Mouse (Mus musculus) midbrain, embryonic 11.5 days (tissue): ENCODE results near the gene Bcl2l14. TPM values are rescaled to one million over a fixed set of nuclear protein-coding genes. Genes with fewer than 3 reads are reported as not detected.

ENCODE experiments used
- ATAC-seq: fragments of 200-750 bp; cut with Nextera tagmentation; 2 replicates; pipeline ENCODE4 v1.8.0; 2017; ENCODE audit warnings: moderate TSS enrichment, moderate library complexity; ENCODE audit not compliant: low FRiP score
- DNase-seq: peaks from one replicate; pipeline ENCODE4 v3.0.0; 2015; ENCODE audit warnings: low spot score; ENCODE audit errors: missing footprints
- H3K27ac ChIP-seq: fragments of 300-500 bp; sonication (generic); 2 replicates; pipeline ENCODE4 v1.5.1; 2014; ENCODE audit warnings: low read depth, low read length
- H3K27me3 ChIP-seq: fragments of 300-500 bp; sonication (generic); 2 replicates; pipeline ENCODE4 v1.6.1; 2014; ENCODE audit warnings: mild to moderate bottlenecking, low read length, moderate library complexity, mixed read lengths; ENCODE audit not compliant: control insufficient read depth, insufficient read depth
- H3K36me3 ChIP-seq: fragments of 300-500 bp; sonication (generic); 2 replicates; pipeline ENCODE4 v1.6.1; 2014; ENCODE audit warnings: mild to moderate bottlenecking, low read length, moderate library complexity, mixed read lengths; ENCODE audit not compliant: control insufficient read depth, insufficient read depth
- H3K4me1 ChIP-seq: fragments of 300-500 bp; sonication (generic); 2 replicates; pipeline ENCODE4 v1.6.1; 2014; ENCODE audit warnings: low read length; ENCODE audit not compliant: control insufficient read depth, insufficient read depth
- H3K4me2 ChIP-seq: fragments of 300-500 bp; sonication (generic); 2 replicates; pipeline ENCODE4 v1.6.1; 2014; ENCODE audit warnings: mild to moderate bottlenecking, moderate library complexity
- H3K4me3 ChIP-seq: fragments of 300-500 bp; sonication (generic); 2 replicates; pipeline ENCODE4 v1.5.1; 2014; ENCODE audit warnings: low read depth, low read length
- H3K9ac ChIP-seq: fragments of 300-500 bp; sonication (generic); 2 replicates; pipeline ENCODE4 v1.6.1; 2014; ENCODE audit warnings: low read length
- H3K9me3 ChIP-seq: fragments of 300-500 bp; sonication (generic); 2 replicates; pipeline ENCODE4 v1.6.1; 2016; ENCODE audit warnings: low read length; ENCODE audit not compliant: control insufficient read depth
- WGBS: fragments of 180-500 bp; shearing (Covaris S2); extraction: QIAGEN DNeasy Blood & Tissue Kit; methylation state at CpG from one replicate; pipeline ENCODE4 v1.1.7; 2014; 5-methylcytosine and 5-hydroxymethylcytosine counted together
- polyA plus RNA-seq: library from polyadenylated mRNA; unstranded; fragments of >200 nt; fragmentation: Nextera tagmentation; extraction: Ambion mirVana; gene quantifications from 2 replicates; pipeline ENCODE4 v1.2.1, GENCODE M21; 2014

Bcl2l14 gene
- polyA plus RNA-seq, 1 experiment from 2014 or later = not detected

DNA sequence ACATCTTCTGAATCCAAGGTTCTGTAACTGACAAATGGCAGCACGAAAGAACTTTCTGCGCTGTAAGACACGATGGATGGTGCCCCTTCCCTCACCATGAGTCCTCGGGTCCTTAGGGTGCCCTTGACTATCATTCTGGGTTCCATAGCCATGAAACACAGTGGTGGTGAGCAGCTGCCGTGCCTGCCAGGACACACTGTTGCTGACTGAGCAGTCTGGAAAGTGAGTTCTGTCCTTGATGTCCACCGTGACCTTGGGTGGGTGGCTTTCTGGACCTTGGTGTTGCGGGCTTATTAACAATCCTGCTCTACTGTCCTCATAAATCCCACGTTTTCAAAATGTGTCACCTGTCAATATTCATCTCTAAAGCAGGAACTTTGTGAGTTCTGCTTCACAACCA lies 6.2 kb upstream of the Bcl2l14 start:
- no peaks in the 10 kb centered on the region for H3K4me1 ChIP-seq
- no peak overlapping the region for H3K27ac ChIP-seq
- no peak overlapping the region for H3K4me2 ChIP-seq
- ATAC-seq = peak; percentile 52; the same call in 1 of the 2 replicates
- no peaks in the 10 kb centered on the region for H3K27me3 ChIP-seq
- no peak overlapping the region for H3K9ac ChIP-seq
- H3K4me3 ChIP-seq = no peak overlapping the region
- WGBS = 68% methylated on average over 8 of the region's 8 CpGs
- H3K9me3 ChIP-seq = no peaks in the 10 kb centered on the region
- no peaks in the 10 kb centered on the region for H3K36me3 ChIP-seq
- peak; percentile 78 for DNase-seq

DNA sequence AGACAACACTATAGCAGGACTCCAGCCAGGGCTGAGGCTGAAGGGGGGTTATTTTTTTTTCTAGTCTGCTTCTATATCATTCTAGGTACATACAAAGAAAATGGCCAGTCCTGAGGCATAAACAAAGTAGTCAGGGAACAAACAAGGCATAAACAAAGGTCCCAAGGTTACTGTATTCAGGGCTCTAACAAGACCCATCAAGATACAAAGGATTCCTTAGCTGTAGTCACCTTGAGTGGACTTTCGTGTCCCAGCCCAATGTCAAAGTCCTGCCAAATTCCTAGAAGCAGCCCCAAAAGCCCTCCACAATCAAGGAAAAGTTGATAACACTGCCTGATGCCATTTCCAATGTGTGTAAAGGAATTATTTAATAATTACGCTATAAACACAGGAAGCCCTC lies 5.3 kb upstream of the Bcl2l14 start:
- H3K36me3 ChIP-seq = no peaks in the 10 kb centered on the region
- H3K27ac ChIP-seq = no peak overlapping the region
- H3K4me1 ChIP-seq = no peaks in the 10 kb centered on the region
- H3K9ac ChIP-seq = no peak overlapping the region
- no peaks in the 10 kb centered on the region for H3K9me3 ChIP-seq
- DNase-seq (no peak), ATAC-seq (no peak)
- no peak overlapping the region for H3K4me3 ChIP-seq
- no peaks in the 10 kb centered on the region for H3K27me3 ChIP-seq
- 79% methylated on average over 2 of the region's 2 CpGs for WGBS
- H3K4me2 ChIP-seq = no peak overlapping the region

DNA sequence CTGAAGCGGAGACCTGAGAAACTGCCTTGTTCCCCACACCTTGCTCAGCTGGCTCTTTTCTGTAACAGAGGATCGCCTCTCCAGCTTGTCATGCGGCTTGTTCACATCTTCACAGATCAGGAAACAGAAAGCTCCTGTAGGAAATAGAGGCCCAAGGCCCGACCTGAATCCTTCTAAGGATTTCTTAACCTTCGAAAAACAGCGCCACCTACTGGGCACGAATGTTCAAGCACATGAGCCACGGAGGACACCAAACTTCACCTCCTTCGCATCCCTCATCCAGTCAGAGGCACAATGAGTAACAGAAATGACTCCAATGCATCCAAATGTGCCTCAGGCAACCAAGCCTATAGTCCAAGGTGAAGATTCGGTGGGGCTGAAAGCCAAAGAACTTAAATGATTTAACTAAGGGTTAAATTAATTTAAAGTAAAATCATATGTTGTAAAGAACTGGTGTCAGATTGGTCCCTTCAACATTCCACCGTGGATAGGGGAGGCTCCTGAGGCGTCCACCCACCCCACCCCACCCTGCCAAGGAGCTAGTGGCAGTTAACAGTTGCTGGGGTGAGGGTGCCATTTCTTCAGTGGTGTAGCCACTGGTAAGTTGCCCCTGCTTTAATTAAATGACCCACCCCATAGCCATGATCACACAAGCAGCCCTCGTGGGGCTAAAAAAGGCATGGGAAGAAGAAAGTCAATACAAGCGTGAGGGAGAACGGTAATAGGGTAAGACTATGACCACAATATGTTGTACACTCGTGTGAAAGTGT lies 7.0 kb downstream of the Bcl2l14 start:
- Histone ChIP-seq H3K27me3 (no peaks in the 10 kb centered on the region), H3K9ac (no peak overlapping the region), H3K4me1 (no peaks in the 10 kb centered on the region), H3K9me3 (no peaks in the 10 kb centered on the region), H3K4me2 (no peak overlapping the region), H3K27ac (no peak overlapping the region), H3K4me3 (no peak overlapping the region), H3K36me3 (no peaks in the 10 kb centered on the region)
- WGBS = 42% methylated on average over 16 of the region's 16 CpGs
- ATAC-seq (peak; percentile 30; the same call in 1 of the 2 replicates), DNase-seq (peak; percentile 93)

DNA sequence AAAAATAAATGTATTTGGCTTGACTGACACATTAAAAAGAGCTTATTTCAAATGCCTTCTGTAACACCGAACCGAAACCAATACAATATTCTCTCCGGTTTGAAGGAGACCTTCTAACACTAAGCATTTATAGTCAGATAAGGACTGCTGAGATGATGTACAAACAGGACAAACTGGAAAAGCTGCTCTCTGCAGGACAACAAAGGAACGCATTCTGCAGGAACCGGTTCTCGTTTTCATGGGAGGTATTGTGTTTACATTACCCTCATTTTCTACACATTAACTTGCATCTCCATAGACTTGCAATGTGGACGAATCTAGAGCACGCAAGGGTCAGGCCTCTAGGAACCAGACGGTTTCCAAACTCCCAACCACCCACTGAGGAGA lies 7.6 kb downstream of the Bcl2l14 start:
- no peaks in the 10 kb centered on the region for H3K36me3 ChIP-seq
- H3K9me3 ChIP-seq = no peaks in the 10 kb centered on the region
- no peaks in the 10 kb centered on the region for H3K27me3 ChIP-seq
- 91% methylated on average over 9 of the region's 9 CpGs for WGBS
- no peaks in the 10 kb centered on the region for H3K4me1 ChIP-seq
- no peak overlapping the region for H3K9ac ChIP-seq
- H3K4me3 ChIP-seq = no peak overlapping the region
- DNase-seq = no peak
- H3K27ac ChIP-seq = no peak overlapping the region
- H3K4me2 ChIP-seq = no peak overlapping the region
- ATAC-seq = no peak

DNA sequence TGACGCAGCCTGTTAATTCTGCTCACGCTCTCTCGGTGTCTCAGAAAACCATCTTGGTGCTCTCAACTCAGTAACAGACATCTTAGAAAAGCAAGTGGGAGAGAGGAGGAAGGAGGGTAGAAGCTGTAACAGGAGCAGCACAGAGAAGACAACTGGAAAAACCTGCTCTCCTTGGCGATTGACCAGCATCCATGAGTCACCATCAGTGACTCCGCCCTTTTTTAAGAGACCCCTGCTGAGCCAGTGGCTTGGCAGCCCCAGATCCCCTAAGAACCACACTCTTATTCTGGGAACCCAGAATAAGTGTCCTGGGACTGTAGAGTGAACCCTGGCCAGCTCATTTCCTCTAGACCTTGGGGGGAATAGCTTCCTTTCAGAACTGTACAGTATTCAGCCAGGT lies 11.1 kb downstream of the Bcl2l14 start:
- Histone ChIP-seq H3K4me2 (no peak overlapping the region), H3K27ac (no peak overlapping the region), H3K4me1 (no peaks in the 10 kb centered on the region), H3K9me3 (no peaks in the 10 kb centered on the region), H3K4me3 (no peak overlapping the region), H3K36me3 (no peaks in the 10 kb centered on the region), H3K27me3 (no peaks in the 10 kb centered on the region), H3K9ac (no peak overlapping the region)
- ATAC-seq (no peak), DNase-seq (peak; percentile 65)
- WGBS = 73% methylated on average over 5 of the region's 5 CpGs

DNA sequence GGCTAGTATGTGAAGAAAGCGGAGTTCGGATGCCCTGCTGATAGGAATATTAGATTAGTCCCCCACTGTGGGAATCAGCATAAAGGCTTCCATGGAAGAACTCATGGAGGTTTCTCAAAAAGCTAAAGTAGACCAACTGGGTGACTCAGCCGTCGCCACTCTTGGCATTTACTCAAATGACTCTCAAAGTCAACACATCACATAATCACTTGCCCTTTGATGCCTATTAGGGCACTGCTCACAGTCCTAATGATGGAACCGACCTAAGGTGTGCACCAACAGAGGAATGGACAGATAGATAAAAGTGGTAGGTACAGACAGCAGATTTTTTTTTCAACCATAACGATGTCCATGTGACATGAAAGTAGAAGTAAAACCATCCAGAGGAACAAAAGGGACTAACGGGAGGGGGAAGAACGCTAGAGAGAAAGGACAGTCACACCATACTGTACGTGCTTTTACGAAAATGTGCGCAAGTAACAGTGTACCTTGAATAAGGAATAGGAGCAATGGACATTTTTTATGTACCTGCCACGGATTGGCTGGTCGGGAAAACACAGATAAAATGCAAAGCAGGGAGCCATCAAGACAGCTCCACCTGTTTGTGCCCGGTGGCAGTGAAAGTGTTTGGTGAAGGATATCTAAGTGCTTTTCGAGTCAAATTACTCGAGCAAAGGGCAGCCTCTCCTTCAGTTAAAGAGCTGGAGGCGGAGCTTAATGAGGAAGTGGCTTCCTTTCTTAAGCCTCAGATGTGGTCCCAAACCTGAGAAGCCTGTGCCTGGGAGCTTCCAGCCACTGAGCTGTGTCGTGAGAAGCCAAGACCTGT lies 17.8 kb downstream of the Bcl2l14 start:
- H3K4me2 ChIP-seq = no peak overlapping the region
- 68% methylated on average over 18 of the region's 18 CpGs for WGBS
- no peaks in the 10 kb centered on the region for H3K36me3 ChIP-seq
- no peak overlapping the region for H3K4me3 ChIP-seq
- no peaks in the 10 kb centered on the region for H3K9me3 ChIP-seq
- ATAC-seq (no peak), DNase-seq (peak; percentile 73)
- no peak overlapping the region for H3K9ac ChIP-seq
- H3K27me3 ChIP-seq = no peaks in the 10 kb centered on the region
- no peak overlapping the region for H3K27ac ChIP-seq
- H3K4me1 ChIP-seq = no peaks in the 10 kb centered on the region

DNA sequence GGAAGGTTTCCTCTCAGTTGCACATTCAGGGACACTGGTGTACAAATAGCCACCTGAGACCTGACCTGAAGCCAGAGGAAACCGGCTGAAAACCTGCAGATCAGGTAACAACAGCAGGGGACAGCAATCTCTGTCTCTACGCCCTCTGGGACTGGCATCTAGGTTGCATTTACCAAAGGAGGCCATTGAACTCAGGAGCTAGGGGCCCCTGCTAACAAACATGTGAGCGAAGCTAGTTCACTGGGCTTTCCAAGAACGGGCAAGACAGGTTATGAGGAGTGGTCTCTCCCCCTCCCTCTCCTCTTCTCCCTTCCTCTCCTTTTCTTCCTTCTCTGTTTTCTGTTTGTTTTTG lies 18.4 kb downstream of the Bcl2l14 start:
- Histone ChIP-seq H3K27ac (no peak overlapping the region), H3K36me3 (no peaks in the 10 kb centered on the region), H3K4me2 (no peak overlapping the region), H3K4me1 (no peaks in the 10 kb centered on the region), H3K27me3 (no peaks in the 10 kb centered on the region), H3K4me3 (no peak overlapping the region), H3K9ac (no peak overlapping the region), H3K9me3 (no peaks in the 10 kb centered on the region)
- WGBS = 82% methylated on average over 4 of the region's 4 CpGs
- no peak for ATAC-seq
- DNase-seq = peak; percentile 4

DNA sequence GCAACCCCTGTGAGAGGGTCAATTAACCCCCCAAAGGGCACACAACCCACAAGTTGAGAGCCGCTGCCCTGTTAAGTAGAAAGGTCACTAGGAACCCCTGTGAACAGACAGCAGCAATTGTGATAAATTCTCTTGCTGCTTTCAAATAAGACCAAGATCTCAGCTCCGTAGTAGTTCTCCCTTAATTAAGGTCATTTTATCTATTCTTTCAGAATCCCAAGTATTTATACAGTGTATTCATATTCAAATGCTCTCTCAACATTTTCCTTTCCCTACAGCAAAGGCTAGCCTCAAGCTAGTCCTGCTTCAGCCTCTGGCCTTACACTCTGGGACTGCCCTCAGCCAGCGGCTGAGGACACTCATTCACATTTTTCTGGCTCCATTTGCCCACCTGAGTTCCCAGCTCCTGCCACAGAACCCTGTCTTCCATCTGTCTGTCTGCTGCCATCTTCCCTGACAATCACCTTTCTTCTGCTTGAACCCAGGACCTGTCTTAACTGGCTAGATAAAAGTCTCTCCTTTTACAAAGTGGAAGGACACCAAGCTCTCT lies 20.5 kb downstream of the Bcl2l14 start:
- ATAC-seq = no peak
- WGBS = 65% methylated on average over 3 of the region's 3 CpGs
- Histone ChIP-seq H3K9me3 (no peaks in the 10 kb centered on the region), H3K27me3 (no peaks in the 10 kb centered on the region), H3K27ac (no peak overlapping the region), H3K4me1 (no peaks in the 10 kb centered on the region), H3K4me3 (no peak overlapping the region), H3K4me2 (no peak overlapping the region), H3K36me3 (no peaks in the 10 kb centered on the region), H3K9ac (no peak overlapping the region)
- DNase-seq = peak; percentile 54

DNA sequence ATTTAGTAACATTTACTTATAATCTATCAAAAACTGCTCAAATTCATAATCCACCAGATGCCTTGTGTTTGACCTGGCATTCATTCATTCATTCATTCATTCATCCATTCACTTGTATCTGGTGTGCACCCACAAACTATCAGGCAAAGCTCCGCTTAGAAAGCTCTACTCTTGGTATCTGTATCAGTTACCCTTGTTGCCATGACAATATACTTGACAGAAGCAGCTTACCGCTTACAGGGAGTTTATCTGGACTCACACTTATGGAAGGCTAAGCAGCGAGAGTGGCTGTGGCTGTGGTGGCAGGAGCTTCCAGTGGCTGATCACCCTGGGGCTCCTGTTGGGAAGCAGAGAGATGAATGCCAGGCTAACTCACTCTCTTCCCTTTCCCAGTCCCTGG lies 21.8 kb downstream of the Bcl2l14 start:
- Histone ChIP-seq H3K27ac (no peak overlapping the region), H3K4me2 (no peak overlapping the region), H3K36me3 (no peaks in the 10 kb centered on the region), H3K9me3 (no peaks in the 10 kb centered on the region), H3K27me3 (no peaks in the 10 kb centered on the region), H3K4me1 (no peaks in the 10 kb centered on the region), H3K4me3 (no peak overlapping the region), H3K9ac (no peak overlapping the region)
- ATAC-seq (no peak), DNase-seq (peak; percentile 67)
- 91% methylated on average over 3 of the region's 3 CpGs for WGBS
